Mouse (Mus musculus): ENCODE results near the gene Pcbd1. TPM values are rescaled to one million over a fixed set of nuclear protein-coding genes. Genes with fewer than 3 reads are reported as not detected.

The Pcbd1 gene
- total RNA-seq, 2 experiments from 2014 or later = 7.7 to 7.9 TPM

- no peak for ATAC-seq (replicated peaks; ENCODE audit: poor library complexity, severe bottlenecking)
Measured at GRCm38 (mm10) chr10:61088468-61088867, 663 bp upstream of the Pcbd1 start.

DNA sequence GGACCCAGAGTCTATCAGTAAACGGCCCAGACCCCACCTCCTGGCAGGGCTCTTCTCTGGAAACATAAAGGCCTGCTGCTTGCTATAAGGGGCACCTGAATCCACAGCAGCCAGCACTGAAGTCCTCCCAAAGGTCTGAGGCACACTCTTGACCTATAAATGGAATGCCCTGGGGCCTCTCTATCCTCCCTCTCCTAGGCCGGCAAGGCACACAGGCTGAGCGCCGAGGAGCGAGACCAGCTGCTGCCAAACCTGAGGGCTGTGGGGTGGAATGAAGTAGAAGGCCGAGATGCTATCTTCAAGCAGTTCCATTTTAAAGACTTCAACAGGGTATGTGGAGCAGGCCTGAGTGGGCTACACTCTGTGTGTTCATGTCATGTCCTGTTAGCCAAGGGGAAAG is 2.7 kb downstream of the Pcbd1 start:
- ATAC-seq (replicated peaks; ENCODE audit: poor library complexity, severe bottlenecking) = no peak

DNA sequence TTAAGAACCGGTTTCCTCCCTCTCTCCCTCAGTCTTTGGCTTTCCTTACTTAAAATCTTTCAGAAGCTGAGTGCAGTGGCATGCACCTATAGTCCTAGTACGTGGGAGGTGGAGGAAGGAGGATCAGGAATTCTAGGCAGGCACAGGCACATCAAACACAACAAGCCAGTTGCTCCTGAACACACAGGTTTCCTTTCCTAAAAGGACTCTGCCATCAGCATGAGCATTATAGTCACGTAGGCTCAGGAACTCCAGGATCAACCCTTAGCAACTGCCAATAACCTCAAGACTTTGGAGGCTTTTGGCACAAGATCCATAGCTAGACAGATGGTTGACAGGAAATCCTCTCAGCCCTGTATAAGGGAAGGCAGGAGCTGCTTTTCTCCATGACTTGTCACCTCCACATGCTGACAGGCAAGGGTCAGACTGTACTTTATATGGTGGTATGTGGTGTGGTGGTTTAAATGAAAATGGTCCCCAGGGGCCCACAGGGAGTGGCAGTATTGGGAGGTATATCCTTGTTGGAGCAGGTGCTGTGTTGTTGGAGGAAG is 14.5 kb downstream of the Pcbd1 start:
- ATAC-seq (replicated peaks; ENCODE audit: poor library complexity, severe bottlenecking) = no peak

- ATAC-seq (replicated peaks; ENCODE audit: poor library complexity, severe bottlenecking) = peak; percentile 91
Measured at GRCm38 (mm10) chr10:61114246-61114720, 25.2 kb downstream of the Pcbd1 start.

DNA sequence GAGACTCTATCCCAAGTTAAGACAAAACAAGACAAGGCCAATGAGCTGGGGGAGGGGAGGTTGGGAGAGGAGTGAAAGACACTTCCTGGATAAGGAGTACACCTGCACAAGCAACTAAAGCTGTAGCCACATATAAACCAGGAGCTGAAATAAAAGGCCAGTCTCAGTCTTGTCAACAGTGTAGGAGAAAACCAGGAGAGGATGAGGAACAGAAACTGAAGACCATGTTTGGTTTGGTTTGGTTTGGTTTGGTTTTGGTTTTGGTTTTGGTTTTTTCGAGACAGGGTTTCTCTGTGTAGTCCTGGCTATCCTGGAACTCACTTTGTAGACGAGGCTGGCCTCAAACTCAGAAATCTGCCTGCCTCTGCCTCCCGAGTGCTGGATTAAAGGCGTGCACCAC is 32.6 kb downstream of the Pcbd1 start:
- ATAC-seq (replicated peaks; ENCODE audit: poor library complexity, severe bottlenecking) = peak; percentile 70

DNA sequence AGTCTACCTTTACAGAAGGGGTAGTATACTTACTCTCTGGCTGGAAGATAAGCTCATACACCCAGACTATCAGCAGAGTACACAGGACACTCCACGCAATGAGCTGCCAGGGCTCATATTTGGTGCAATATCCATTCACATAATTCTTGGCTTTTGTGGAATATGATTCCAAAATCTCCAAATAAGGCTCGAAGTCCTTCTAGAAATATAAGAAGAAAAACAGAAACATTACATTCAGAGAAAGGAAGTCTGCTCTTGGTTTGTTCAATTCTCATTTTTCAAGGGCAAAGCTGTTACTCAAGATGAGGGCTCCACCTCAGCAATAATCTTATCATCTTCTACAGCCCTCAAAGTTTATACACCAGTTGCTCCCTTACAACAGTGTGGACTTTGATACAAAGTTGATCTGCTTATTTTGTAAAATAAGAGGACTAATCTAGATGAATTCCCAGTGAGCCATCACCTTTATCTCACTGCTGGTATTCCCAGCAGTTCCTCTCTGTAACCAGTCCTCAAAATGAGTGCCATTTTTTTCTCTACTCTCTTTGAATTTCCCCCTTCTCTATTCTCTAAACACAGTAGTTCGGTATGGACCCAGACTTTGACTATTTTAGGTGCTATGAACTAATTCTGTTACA is 34.3 kb downstream of the Pcbd1 start:
- ATAC-seq (replicated peaks; ENCODE audit: poor library complexity, severe bottlenecking) = no peak

DNA sequence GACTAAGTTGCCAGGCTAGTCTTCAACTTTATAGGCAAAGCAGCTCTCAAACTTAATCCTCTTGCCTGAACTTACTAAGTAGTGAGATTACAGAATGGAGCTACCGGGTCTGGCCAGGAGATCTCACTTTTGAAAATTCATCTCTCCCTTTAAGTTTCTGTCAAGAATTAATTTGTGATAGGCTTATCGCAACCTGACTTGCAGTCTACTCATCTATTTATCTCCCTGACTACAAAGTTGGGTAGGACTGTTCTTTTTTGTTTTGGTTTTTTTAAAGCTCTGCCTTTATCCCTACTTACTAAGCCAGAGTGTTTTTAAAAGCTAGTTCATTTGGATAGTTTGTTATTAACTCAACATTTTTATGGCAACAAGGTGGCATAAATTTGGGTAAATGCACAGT is 35.3 kb downstream of the Pcbd1 start:
- no peak for ATAC-seq (replicated peaks; ENCODE audit: poor library complexity, severe bottlenecking)

DNA sequence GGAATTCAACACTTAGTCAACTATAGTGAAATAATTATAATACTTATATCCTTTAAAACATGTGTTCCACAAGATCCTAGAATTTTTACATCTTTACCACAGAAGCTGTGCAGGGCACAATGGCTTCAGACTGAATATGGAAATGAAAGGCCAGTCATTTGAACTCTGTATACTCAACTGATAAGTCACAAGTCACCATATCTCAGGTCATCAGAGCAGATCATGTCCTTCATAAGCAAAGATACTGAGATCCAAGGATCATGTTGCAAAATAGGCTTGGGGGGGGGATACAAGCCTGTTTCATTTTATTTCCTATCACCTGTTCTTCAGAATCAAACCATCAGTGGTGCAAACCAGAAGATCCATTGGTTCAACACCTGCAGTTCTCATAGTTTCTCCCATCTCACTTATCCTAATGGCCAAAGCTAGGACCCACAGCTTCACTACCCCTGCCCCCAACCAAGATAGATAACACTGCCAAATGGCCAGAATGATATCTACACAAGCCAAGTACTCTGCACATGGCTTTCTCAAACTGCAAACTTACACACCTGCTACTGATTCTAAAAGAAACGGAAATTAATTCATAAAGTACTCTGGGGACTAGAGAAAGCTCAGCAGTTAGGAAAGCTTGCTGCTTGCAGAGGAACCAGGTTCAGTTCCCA is 39.7 kb downstream of the Pcbd1 start:
- no peak for ATAC-seq (replicated peaks; ENCODE audit: poor library complexity, severe bottlenecking)

GRCm38 (mm10) chr10:61130959-61131358 is 41.8 kb downstream of the Pcbd1 start:
- no peak for ATAC-seq (replicated peaks; ENCODE audit: poor library complexity, severe bottlenecking)

- ATAC-seq (replicated peaks; ENCODE audit: poor library complexity, severe bottlenecking) = peak; percentile 44
Measured at GRCm38 (mm10) chr10:61134041-61134440, 44.9 kb downstream of the Pcbd1 start.

DNA sequence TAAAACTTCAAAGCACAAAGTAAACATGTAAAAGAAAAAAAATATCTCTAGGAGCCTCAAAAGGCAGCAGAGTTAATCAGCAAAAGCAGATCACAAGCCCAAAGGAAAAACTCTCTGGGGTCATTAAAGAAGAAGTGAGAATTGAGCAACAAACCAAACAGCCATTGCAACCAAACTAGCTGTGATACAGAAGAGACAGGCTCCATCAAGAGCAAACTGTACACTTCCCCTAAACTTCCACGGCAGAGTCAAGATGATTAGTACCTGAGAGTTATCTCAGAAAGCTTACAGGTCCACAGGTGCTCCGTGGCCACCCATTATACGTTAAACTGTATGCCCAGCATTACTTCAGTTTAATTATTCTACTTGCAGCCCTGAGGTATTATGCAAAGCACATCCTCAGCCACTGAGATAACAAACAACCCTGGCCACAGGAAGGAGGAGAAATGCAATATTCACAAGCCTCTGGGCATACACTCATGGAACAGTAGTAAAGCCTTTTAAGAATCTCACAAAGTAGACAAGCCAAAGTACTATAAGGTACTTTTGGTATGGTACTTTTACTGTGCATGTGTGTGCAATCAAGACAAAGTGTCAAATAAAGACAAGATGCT is 46.2 kb downstream of the Pcbd1 start:
- peak; percentile 96 for ATAC-seq (replicated peaks; ENCODE audit: poor library complexity, severe bottlenecking)

DNA sequence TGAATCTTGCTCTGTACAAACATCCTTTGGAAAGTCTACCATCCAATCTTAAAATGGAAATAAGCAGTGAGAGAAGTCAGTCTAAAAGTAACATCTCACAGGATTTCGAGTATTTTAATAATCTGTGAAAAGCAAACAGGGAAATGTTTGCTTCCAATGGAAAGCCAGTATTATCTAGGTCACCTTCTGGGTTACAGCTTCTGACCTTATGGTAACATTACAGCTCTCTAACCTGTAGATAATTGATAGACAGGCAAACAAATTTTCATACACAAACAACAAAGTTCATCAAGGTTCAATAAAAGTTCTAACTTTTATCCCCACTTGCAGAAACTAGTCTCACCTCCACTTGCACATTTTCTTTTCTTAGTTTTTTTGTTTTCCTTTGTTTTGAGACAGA is 48.4 kb downstream of the Pcbd1 start:
- ATAC-seq (replicated peaks; ENCODE audit: poor library complexity, severe bottlenecking) = no peak

DNA sequence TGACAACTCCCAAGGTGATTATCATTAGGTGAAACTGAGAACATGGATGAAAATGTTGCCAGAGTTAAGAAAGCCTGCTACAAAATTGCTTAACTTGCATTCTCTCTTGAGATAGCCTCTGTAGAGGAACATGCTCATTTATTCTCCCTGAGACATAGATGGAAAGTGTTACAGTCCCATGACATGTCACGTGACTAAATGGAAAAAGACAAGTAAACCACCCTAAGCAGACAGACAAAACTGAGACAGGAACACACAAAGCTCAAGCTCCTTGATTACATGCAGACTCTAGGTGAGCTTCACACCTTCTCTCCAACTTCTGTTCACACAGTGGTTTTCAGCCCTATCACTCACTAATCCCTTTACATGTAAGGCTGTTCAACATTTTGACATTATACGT is 54.2 kb downstream of the Pcbd1 start:
- ATAC-seq (replicated peaks; ENCODE audit: poor library complexity, severe bottlenecking) = no peak

Other genes with a start within 250 kb of the Pcbd1 start
- 36.8 and 44.5 TPM in 2 replicates for gene Sgpl1, start 58.4 kb downstream of the Pcbd1 start, total RNA-seq (2014; fragmentation: Nextera tagmentation)
- 29.1 and 48.2 TPM in 2 replicates for gene Sgpl1, start 58.4 kb downstream of the Pcbd1 start, total RNA-seq (2017)
- not detected in 2 replicates for gene Tbata, start 82.6 kb downstream of the Pcbd1 start, total RNA-seq (2014; fragmentation: Nextera tagmentation)
- not detected in 2 replicates for gene Tbata, start 82.6 kb downstream of the Pcbd1 start, total RNA-seq (2017)
- 0.17 TPM in 1 of 2 replicates, not detected in the other for gene Adamts14, start 184.1 kb downstream of the Pcbd1 start, total RNA-seq (2014; fragmentation: Nextera tagmentation)
- gene Adamts14, start 184.1 kb downstream of the Pcbd1 start, total RNA-seq (2017) = not detected in 2 replicates
- not detected in 2 replicates for gene Prf1, start 208.5 kb downstream of the Pcbd1 start, total RNA-seq (2014; fragmentation: Nextera tagmentation)
- gene Prf1, start 208.5 kb downstream of the Pcbd1 start, total RNA-seq (2017) = not detected in 2 replicates

All from granulocyte monocyte progenitor cell, adult 5-6 weeks (primary cell).